Mouse (Mus musculus) intestine, postnatal 0 days (tissue): ENCODE measurements around the gene Zdhhc7. TPM values are rescaled to one million over a fixed set of nuclear protein-coding genes. Genes with fewer than 3 reads are reported as not detected.

ENCODE experiments used
- ATAC-seq: fragments of 200-750 bp; cut with Nextera tagmentation; 2 replicates; pipeline ENCODE4 v1.8.0; 2017; ENCODE audit warnings: mild to moderate bottlenecking, moderate TSS enrichment, moderate library complexity
- H3K27ac ChIP-seq: fragments of 300-500 bp; sonication (generic); 2 replicates; pipeline ENCODE4 v1.5.1; 2014; ENCODE audit warnings: mild to moderate bottlenecking, low read depth, low read length, moderate library complexity
- H3K27me3 ChIP-seq: fragments of 300-500 bp; sonication (generic); replicated peaks from 2 replicates; pipeline ENCODE4 v1.6.1; 2014; ENCODE audit warnings: low read length, mixed read lengths; ENCODE audit not compliant: control insufficient read depth, insufficient read depth
- H3K36me3 ChIP-seq: fragments of 300-500 bp; sonication (generic); 2 replicates; pipeline ENCODE4 v1.6.1; 2014; ENCODE audit warnings: mild to moderate bottlenecking, moderate library complexity; ENCODE audit not compliant: control insufficient read depth, insufficient read depth
- H3K4me1 ChIP-seq: fragments of 300-500 bp; sonication (generic); replicated peaks from 2 replicates; pipeline ENCODE4 v1.6.1; 2014; ENCODE audit warnings: antibody characterized with exemption, low read length, mixed read lengths; ENCODE audit not compliant: control insufficient read depth, insufficient read depth
- H3K4me2 ChIP-seq: fragments of 300-500 bp; sonication (generic); replicated peaks from 2 replicates; pipeline ENCODE4 v1.6.1; 2014; ENCODE audit warnings: low read depth, mild to moderate bottlenecking, moderate library complexity
- H3K4me3 ChIP-seq: fragments of 300-500 bp; sonication (generic); 2 replicates; pipeline ENCODE4 v1.5.1; 2014; ENCODE audit warnings: low read depth, low read length
- H3K9ac ChIP-seq: fragments of 300-500 bp; sonication (generic); 2 replicates; pipeline ENCODE4 v1.6.1; 2014; ENCODE audit warnings: mild to moderate bottlenecking, low read depth, low read length
- H3K9me3 ChIP-seq: fragments of 300-500 bp; sonication (generic); 2 replicates; pipeline ENCODE4 v1.6.1; 2016; ENCODE audit warnings: mixed run types; ENCODE audit not compliant: control insufficient read depth
- CTCF ChIP-seq: sonication (generic); IDR thresholded peaks from 2 replicates; pipeline ENCODE4 v1.5.1; 2016; ENCODE audit warnings: low read depth, mild to moderate bottlenecking, control low read depth, antibody characterized with exemption, moderate library complexity
- WGBS: fragments of 180-500 bp; shearing (Covaris S2); extraction: QIAGEN DNeasy Blood & Tissue Kit; methylation state at CpG from one replicate; pipeline ENCODE4 v1.1.7; 2014; 5-methylcytosine and 5-hydroxymethylcytosine counted together
- polyA plus RNA-seq: library from polyadenylated mRNA; unstranded; fragments of >200 nt; fragmentation: Nextera tagmentation; extraction: Ambion mirVana; gene quantifications from 2 replicates; pipeline ENCODE4 v1.2.1, GENCODE M21; 2015

Zdhhc7 gene
- polyA plus RNA-seq, 1 experiment from 2014 or later, result 39.4 TPM

DNA sequence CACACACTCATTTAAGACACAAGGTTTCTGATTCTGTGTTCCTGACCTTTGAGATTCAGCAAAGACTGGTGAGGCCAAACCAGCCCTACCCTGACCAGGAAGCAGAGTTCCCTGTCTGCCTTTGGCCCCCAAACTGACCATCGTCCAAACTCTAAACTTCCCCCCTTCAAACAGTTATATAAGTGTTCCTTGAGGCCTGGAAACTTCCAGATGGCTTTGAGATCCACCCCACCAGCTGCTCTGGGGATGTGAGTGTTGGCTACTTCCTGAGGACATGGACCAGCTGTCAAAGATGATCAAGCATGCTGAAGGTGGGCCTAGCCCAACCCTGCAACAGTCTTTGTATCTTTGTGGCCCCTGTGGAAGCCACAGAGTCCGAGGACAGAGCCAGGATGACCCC, 44.2 kb downstream of the Zdhhc7 start:
- no peak for TF ChIP-seq CTCF
- Histone ChIP-seq H3K27me3 (no peaks in the 10 kb centered on the region), H3K9ac (no peak overlapping the region), H3K36me3 (no peaks in the 10 kb centered on the region), H3K27ac (no peak overlapping the region), H3K4me3 (no peak overlapping the region), H3K9me3 (no peaks in the 10 kb centered on the region), H3K4me1 (no peaks in the 10 kb centered on the region), H3K4me2 (no peak overlapping the region)
- no peak for ATAC-seq
- WGBS, result 63% methylated on average over 2 of the region's 2 CpGs

DNA sequence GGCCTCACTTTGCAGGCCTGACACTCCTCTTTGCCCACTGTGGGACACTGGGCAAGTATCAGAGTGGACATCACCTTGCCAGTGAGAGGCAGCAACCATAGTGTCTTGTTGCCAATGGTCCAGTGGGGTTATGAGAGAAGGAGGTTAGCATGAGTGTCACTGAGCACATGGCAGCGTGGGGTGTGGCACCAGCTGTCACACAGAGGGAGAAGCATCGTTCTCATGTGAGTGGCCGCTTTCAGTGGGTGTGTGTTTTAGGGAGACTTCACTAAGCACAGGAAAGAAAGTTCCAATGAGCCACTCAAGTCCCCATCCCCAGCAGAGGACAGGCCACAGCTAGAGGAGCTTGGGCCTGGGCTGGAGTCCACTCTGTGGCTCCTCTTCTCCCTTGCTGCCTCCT, 46.4 kb downstream of the Zdhhc7 start:
- ATAC-seq, result no peak
- WGBS, result 82% methylated on average over 3 of the region's 3 CpGs
- no peak for TF ChIP-seq CTCF
- Histone ChIP-seq H3K27me3 (no peaks in the 10 kb centered on the region), H3K4me1 (no peaks in the 10 kb centered on the region), H3K4me3 (no peak overlapping the region), H3K27ac (no peak overlapping the region), H3K9me3 (no peaks in the 10 kb centered on the region), H3K36me3 (no peaks in the 10 kb centered on the region), H3K9ac (no peak overlapping the region), H3K4me2 (no peak overlapping the region)

- no peak overlapping the region for H3K9ac ChIP-seq
- H3K4me3 ChIP-seq, result no peak overlapping the region
- no peaks in the 10 kb centered on the region for H3K4me1 ChIP-seq
- ATAC-seq, result no peak
- H3K27me3 ChIP-seq, result no peaks in the 10 kb centered on the region
- no peaks in the 10 kb centered on the region for H3K9me3 ChIP-seq
- TF ChIP-seq CTCF, result no peak
- H3K36me3 ChIP-seq, result no peaks in the 10 kb centered on the region
- WGBS, result 73% methylated on average over 8 of the region's 8 CpGs
- no peak overlapping the region for H3K4me2 ChIP-seq
- H3K27ac ChIP-seq, result no peak overlapping the region; the same call in 1 of the 2 replicates
These were observed 49.0 kb downstream of the Zdhhc7 start for GRCm38 (mm10) chr8:120052318-120052717.

DNA sequence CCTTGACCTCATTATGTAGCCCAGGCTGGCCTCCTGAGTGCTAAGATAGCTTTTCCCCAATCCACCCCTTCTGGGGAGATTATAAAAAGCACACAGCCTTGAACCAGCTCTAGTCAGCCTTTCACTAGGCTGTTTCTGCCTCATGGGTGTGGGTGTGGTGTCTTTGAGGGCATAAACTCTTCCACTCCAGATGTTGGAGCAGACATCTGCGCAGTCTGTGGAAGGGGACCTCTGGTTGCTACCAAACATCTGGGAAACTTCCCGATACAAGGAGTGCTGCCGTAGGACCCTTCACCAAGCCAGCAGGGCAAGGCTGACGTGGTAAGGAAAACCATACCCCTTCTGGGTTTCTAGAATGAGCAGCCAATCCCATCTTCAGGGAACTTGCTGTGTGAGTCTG, 49.4 kb downstream of the Zdhhc7 start:
- no peaks in the 10 kb centered on the region for H3K36me3 ChIP-seq
- WGBS, result 77% methylated on average over 4 of the region's 4 CpGs
- no peak overlapping the region for H3K4me2 ChIP-seq
- H3K4me1 ChIP-seq, result no peaks in the 10 kb centered on the region
- H3K4me3 ChIP-seq, result no peak overlapping the region
- no peaks in the 10 kb centered on the region for H3K27me3 ChIP-seq
- H3K9ac ChIP-seq, result no peak overlapping the region
- H3K27ac ChIP-seq, result no peak overlapping the region; the same call in 1 of the 2 replicates
- no peak for ATAC-seq
- TF ChIP-seq CTCF, result no peak
- no peaks in the 10 kb centered on the region for H3K9me3 ChIP-seq

DNA sequence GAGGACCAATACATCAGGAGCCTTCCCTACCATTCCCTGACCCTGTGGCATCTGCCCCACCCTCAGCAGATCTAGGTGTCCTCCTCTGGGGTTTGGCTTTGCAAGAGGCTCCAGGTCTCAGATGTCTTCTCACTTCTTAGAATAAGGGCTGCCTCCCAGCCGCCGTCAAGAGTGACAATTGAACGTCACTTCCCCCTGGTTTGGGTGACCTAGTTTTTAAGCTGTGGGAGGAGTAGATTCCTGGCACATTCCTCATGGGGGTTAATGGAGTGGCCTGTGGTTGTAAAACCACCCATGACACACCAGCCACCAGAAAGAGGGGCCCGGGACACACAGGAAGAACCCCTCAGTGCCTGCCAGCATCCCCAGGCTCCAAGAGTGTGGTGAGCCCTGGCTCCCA, 50.3 kb downstream of the Zdhhc7 start:
- H3K9ac ChIP-seq, result no peak overlapping the region; the same call in 1 of the 2 replicates
- no peak for ATAC-seq
- H3K9me3 ChIP-seq, result no peaks in the 10 kb centered on the region
- no peaks in the 10 kb centered on the region for H3K27me3 ChIP-seq
- no peaks in the 10 kb centered on the region for H3K4me1 ChIP-seq
- H3K4me3 ChIP-seq, result no peak overlapping the region
- no peak overlapping the region for H3K4me2 ChIP-seq
- no peak for TF ChIP-seq CTCF
- WGBS, result 51% methylated on average over 4 of the region's 4 CpGs
- no peaks in the 10 kb centered on the region for H3K36me3 ChIP-seq
- H3K27ac ChIP-seq, result no peak overlapping the region

- ATAC-seq, result no peak
- no peak overlapping the region for H3K4me3 ChIP-seq
- H3K36me3 ChIP-seq, result no peaks in the 10 kb centered on the region
- no peaks in the 10 kb centered on the region for H3K4me1 ChIP-seq
- H3K9me3 ChIP-seq, result no peaks in the 10 kb centered on the region
- no peak for TF ChIP-seq CTCF
- WGBS, result 81% methylated on average over 10 of the region's 10 CpGs
- no peak overlapping the region for H3K27ac ChIP-seq
- no peaks in the 10 kb centered on the region for H3K27me3 ChIP-seq
- no peak overlapping the region for H3K9ac ChIP-seq
- no peak overlapping the region for H3K4me2 ChIP-seq
These were observed 50.9 kb downstream of the Zdhhc7 start for GRCm38 (mm10) chr8:120050376-120050775.

- no peak for TF ChIP-seq CTCF
- no peaks in the 10 kb centered on the region for H3K36me3 ChIP-seq
- WGBS, result 89% methylated on average over 13 of the region's 13 CpGs
- no peaks in the 10 kb centered on the region for H3K27me3 ChIP-seq
- H3K27ac ChIP-seq, result no peak overlapping the region
- no peaks in the 10 kb centered on the region for H3K9me3 ChIP-seq
- H3K9ac ChIP-seq, result no peak overlapping the region
- H3K4me1 ChIP-seq, result no peaks in the 10 kb centered on the region
- no peak overlapping the region for H3K4me2 ChIP-seq
- ATAC-seq, result no peak
- no peak overlapping the region for H3K4me3 ChIP-seq
These were observed 51.3 kb downstream of the Zdhhc7 start for GRCm38 (mm10) chr8:120049949-120050348.
